Mouse (Mus musculus) T-cell, adult 2 months (primary cell): Measurements from ENCODE around the gene Cetn4.

ENCODE experiments used
- DNase-seq: peaks from one replicate; pipeline ENCODE4 v3.0.0; 2022; ENCODE audit warnings: low spot score

Gene Cetn4

DNA sequence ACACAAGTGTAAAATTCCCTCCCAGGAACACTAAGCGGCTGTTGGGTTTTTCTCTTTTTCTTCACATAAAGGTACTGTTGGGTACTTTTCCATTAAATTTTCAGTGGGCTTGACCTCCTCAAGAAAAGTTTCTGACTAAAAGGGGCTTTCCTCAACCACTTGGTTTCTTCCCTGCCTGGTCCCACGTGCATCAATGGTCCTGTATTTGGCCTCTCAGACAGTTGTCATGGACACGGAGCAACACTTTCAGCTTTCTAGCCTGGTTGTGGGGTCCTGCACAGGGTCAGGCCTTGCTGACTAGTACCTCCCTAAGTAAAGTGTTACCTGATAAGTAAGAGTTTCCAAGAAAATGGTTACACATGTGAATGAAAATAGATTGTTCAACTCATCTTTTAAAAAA, 13.0 kb downstream of the Cetn4 start:
- no peak for DNase-seq

DNA sequence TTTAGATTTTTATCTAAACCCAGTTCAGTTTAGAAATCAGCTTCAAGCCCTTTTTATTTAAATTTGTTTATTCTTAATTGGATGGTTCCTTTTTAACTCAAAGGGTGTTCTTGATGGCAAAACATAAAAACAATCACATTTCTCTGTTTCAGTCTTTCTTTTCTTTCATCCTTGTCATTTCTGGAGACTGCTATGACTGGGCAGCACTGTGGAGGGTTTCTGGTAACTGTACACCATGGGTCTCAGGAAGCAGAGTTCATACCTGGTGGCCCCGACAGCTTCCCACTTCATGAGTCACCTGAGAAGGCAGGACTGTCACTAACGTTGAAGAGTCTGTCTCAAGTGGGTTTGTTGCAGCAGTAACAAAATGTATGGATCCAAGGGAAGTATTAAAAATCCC, 19.9 kb downstream of the Cetn4 start:
- no peak for DNase-seq

DNA sequence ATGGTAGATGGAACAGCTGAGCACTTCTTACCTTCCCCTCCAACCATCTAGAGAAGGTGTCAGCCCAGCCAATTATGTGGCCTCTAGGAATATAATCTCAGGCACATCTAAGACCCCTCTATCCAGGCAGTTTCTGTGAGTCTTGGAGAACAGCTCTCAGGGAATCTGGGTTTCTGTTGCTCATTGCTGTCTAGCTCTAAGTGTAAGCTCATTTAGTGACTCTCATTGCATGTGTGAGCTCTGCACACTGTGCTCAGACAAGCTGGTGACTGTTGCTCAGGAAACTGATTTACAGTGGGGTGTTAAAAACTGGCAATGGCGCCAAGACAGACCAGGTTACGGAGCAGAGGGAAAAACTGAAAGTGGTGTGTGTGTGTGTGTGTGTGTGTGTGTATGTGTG, 20.6 kb downstream of the Cetn4 start:
- no peak for DNase-seq

DNA sequence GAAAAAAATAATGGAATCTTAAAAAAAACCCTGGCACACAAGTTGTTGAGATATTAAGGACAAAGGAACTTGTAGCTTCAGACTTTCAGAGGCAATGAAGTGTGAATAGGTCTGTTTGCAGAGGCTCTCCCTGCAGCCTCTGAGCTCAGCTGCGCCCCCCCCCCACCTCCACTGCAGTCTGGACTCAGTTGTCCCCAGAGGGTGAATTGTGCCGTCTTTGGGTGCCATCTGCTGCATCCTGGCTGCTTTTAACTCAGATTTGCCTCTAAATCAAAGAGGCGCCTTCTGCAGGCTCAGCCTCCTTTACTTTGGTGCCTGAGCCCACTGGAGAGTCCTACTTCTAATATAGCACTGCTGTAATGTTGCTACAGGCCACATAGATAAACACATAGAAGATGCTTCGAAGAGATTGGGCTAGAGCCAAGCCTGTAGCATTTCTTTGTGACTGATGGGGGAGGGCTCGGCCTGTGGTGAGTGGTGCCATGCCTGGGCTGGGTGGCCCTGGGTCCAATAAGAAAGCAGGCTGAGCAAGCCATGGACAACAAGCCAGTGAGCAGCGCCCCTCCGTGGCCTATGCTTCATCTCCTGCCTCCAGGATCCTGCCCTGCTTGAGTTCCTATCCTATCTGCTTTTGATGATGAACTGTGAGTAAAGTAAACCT, 21.5 kb downstream of the Cetn4 start:
- no peak for DNase-seq

DNA sequence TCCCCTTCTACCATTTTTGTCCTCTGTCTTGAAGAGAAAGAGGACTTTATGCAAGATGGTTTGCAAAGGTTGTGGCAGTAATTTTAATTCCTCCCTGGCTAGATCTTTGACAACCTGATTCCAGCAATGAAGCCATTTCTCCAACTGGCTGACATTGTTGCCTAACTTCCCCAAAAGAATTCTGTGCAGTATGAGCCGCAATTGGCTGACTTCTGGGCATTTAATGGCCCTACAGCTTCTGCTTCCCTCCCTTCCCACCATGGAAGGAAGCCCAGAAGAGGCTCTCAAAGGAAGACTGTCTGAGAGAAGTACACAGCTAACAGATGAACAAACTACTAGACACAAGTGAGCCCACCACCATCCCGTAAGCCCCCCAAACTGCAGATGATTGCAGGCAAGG, 23.3 kb downstream of the Cetn4 start:
- no peak for DNase-seq

DNA sequence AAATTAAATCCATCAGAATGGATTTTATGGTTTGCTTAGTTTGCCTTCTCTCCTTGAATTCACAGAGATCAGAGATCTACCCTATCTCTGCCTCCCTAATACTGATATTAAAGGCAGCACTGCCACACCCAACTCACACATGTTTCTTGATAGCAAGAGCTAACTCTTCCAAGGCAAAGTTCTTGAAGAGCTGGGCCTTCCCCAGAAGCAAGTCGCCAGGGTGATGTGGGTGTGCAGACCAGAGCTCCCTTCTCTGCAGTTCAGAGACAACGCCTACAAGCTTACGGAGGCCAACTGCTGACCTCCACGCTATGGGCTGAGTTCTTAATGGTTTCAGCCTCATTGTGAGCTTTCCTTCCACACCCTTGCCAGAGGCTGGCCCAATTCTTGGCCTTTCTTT, 29.3 kb downstream of the Cetn4 start:
- no peak for DNase-seq

DNA sequence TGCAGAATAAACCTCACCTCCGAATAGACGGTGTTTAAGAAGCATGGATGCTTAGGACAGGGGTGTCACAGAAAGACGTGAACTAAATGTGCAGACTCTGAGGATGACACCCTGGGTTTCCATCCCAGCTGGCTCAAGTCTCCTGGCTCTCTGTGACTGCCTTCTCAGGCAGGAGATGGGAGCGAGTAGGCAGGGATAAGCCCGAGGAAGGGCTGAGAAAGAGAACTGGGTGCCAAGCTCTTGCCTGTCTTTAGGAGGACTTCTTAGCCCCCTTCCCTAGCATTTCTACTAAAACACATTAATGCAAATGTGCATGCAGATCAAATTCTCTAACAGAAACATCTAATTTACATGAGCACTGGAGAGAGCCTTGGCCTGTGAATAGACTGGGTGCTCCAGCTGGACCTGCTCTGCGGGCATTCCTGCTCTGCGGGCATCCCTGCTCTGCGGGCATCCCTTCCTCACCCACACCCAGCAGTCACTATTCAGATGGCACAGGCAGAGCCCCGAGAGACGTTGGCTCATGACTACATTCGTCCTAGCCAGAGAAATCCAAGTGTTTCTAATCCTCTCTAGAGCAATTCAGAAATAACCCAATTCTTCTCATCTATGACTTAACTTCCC, 30.1 kb downstream of the Cetn4 start:
- no peak for DNase-seq

DNA sequence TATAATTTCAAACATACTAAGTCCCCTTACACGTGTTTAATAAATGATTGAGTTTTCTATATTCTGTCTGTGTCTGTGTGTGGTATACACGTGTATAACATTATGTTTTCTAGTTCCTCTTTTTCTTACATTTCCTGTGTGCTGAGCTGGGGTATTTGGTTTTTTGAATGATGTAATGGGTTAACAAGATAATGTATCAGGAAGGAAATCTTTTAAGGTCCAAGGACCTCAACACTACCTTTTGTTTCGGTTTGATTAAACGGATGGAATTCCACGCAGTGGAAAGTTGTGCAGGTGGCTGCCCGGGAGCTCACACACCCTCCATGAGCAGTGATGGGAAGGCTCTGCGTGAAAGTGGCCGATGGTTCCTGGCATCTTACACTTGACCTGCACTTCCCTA, 31.6 kb downstream of the Cetn4 start:
- no peak for DNase-seq

DNA sequence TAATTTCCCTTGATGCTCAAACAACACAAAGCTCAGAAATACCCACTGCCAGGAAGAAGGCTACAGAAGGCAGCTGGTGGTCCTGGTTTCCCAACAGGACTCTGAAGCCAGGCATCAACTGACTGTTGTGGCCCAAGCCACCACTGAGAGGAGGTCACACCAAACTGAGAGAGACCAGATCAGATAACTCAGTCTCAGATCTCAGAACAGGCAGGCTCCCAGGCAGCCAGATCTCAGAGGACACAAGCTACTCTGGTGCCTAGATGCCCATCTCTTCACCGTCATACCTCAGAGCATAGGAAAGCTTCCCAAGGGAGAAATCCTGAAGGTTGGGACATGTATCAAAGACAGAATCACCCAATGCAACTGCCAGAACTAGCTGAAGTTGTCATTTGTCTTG, 32.3 kb downstream of the Cetn4 start:
- DNase-seq: no peak

DNA sequence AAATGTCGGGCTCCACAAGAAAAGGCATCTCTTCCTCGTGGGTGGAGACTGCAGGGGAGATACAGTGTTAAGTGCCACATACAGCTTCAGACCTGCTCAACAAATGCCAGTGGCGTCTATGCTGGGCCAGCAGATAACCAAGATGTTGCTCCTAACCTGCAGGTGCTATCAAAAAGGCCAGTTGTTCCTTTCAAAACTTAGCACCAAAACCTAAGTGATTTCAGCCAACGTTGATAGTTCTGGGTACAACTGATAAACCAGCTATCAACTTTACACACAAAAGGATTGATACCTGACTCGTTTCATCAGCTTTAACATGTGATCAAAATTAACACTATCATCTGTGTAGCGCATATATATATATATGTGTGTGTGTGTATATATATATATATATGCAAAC, 37.8 kb downstream of the Cetn4 start:
- no peak for DNase-seq

DNA sequence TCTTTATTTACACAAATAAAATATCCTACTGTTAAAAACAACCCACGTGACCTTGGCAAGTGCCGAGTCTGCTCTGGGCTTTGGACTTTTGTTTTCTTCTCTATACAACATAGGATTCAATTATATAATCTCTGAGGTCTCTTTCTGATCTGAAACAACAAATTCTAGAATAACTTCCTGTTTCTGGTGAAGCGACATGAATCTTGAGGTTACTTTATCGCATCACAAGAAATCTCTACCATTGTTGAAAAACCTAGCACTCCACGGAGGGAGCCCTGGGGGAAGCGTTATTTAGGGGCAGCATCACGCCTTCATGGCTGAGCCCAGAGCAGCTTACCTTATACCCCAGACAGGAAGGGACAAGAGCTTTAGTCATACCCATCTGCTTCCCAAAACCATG, 39.4 kb downstream of the Cetn4 start:
- peak; percentile 28 for DNase-seq

DNA sequence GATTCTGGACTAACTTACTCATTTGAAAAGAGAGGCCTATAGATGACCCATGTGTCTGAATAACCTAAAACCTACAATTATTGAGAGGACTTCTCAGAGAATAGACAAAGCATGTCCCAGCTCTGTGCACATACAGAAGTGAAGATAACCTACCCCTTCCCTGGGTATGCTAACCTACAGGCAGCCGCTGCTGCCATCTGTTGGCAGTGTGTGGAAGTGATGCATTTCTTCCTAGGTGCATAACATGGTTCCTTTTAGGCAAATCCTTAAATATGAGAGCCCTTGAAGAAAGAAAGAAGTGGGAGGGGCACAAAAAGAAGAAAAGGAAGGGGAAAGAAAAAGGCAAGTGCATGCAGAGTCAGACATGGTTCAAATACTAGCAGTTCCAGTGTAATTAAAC, 41.3 kb downstream of the Cetn4 start:
- DNase-seq: peak; percentile 57

DNA sequence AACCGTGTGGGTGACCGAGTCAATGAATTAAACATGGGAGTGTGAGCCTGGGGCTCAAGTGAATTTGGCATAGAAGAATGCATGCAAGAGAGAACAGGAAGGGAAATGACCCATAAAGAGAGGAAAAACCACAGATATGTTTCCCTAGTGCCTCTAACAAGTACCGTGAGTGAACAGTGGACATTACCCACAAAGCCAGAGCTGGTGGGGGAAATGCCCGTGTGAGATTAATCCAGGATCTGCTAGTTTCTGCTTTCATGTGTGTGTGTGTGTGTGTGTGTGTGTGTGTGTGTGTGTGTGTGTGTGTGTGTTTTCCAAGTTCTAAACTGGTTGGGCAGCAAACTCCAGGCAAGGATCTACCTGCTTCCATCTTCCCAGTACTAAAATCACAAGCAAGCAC, 42.6 kb downstream of the Cetn4 start:
- no peak for DNase-seq

DNA sequence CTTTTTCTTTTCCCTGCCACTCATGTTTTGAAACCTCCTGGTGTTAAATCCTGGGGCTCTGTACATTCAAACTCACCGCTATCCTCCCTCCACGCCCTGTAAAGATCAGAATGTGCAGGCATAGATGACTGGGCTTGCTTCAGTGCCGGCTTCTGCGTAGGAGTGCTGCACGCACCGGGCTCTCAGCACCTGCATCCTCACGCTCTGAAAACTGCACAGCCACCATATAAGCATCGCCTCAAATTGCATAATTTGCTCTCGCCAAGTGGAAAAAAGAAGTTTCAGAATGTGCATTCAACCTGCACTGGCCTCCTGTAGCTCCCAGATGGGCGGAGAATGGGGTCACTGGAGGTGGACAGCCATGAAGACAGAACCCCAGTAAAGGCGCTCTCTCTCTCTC, 44.2 kb downstream of the Cetn4 start:
- DNase-seq: no peak

DNA sequence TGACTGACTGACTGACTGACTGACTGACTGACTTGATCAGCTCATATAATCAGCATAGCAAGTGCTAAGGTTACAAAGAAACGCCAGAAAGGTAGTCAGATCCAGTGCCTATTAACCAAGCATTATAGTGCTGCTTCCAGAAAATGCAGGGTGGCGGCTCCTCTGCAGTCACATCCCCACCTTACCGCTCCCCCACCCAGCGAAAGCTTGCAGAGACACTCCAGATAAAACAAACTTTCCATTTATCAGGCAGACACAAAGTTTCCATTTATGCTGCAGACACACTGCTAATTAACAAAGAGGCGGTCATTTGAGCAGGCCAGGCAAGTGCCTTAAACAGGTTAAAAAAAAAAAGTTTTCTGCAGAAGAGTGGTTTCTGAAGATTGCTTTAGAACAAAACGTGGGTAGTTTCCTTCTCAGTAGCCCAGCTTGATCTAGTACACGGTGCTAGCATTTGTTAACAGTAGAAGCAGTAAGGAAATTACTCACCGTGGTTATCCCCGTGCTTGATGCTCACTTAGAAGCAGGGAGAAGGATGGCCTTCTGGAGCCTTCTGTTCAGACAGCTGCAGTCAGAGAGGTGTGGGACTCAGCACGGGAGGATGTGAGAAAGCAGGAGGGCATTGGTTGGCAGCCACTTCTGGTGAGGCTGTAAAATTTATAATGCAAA, 53.0 kb downstream of the Cetn4 start:
- DNase-seq: no peak

DNA sequence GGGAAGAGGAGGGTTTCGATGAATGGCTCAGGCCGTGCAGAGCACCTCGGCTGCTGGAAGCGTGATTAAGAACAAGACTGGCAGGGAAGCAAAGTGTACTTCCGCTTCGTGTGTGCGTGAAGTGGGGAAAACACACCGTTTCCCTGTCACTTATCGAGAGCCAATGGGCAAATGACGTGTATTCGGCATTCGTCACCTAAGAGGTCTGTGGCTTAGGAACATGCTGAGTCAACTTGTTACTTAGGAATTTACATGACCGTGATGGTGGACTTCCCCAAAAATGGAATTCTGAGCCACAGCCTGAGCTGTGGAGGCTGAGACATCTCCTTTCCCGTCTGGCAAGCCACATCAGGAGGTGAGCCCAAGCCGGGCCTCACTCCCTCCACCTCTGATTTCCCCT, 54.7 kb downstream of the Cetn4 start:
- peak; percentile 4 for DNase-seq
